Mouse (Mus musculus): ENCODE data around the gene Ccdc146. TPM values are rescaled to one million over a fixed set of nuclear protein-coding genes. Genes with fewer than 3 reads are reported as not detected.

Ccdc146 gene
- total RNA-seq, 2 experiments from 2014 or later, result not detected

DNA sequence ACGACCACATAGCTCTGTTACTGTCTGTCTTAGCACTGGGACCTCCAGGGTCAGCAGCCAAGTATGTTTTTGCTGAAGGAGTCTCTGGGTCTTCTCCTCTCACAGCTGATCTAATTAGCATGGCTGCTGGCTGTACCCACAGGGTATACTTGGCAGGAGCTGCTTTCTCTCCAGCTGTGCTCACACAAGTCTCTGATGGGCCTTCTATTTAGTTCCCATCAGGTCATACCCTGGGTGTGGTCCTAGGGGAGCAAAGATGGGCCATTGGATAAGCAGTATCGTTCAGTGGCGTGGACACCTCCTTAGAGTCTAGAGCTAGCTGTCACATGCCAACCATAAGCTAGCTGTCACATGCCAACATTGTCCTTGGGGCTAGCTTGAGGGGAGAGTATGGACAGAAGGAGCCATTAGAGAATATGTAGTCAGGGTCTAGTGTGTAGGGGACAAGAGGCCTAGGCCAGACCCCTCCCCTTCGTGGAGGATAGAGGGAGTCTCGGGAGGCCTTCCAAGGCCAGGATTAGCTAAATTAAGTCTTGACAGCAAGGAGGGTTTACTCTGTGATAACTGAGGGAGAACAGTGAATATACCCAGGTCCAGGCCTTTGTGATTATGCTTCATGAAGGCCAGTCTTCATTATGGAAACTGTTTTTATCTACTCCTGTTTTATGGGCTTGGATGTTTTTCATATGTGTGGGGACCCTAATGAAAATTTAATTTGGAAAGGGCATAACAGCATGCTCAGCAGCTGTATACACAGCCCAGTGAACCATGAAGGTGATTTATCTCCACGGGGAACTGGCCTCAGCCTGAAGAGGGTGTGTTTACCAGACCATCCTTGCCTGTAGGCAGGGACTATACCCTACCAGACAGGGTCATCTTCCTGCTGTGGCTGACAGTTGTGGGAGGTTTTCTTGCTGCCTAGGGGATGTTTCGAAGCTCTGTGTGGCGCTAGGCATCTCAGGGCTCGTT, 152.8 kb downstream of the Ccdc146 start:
- no peak for ATAC-seq (replicated peaks; ENCODE audit: low FRiP score, poor library complexity, severe bottlenecking)

DNA sequence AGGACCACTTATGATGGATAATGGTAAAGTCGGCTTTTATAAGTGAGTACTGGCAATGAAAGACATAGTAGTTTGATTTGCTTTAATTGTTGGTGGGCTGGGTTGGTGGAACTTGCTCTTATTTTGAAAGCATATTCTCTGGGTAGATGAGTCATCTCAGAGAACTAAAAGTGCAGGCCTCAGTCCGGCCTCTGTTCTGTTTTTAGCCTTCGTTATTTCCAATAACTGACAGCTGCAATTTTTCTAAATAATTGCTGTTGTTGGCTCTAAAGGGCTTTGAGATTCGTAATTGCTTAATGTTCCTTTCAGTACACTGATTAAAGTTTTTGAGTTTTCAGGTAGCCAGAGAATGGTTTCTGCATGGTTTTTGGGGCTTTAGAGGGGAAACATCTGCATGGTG, 153.7 kb downstream of the Ccdc146 start:
- no peak for ATAC-seq (replicated peaks; ENCODE audit: low FRiP score, poor library complexity, severe bottlenecking)

DNA sequence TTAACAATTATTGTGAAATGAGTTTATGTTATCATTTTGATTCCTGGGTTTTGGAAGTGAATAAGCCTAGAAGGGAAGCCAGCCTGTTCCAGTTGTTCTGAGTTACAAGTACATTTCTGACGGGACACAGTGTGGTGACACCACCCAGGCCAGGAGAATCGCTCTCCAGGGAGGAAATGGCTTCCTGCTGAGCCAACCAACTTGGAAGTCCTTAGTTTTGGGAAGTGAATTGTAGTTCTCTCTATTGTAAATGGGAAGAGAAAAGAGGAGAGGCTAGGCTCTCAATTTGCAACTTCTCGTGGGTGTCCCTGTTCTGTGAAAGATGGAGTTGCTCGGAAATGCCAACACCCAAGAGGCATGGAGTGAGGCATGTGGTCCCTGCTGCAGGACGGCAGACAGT, 155.0 kb downstream of the Ccdc146 start:
- ATAC-seq (replicated peaks; ENCODE audit: low FRiP score, poor library complexity, severe bottlenecking), result no peak

DNA sequence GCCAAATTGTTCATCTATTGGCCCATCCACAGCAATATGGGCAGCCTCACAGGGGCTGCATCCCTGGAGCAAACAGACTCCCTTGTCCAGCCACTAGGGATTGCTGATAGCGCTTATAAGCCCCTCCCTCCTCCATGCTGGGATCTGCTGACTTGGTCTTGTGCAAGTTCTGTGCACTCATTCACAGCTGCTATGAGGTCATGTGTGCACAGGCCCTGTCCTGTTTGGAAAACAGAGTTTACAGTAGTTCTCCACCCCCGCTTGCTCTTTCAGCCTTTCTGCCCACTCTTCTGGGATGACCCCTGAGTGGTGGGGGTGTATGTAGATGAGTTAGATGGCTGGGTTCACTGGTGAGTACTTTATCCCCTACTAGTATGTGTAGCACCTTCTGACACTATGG, 157.4 kb downstream of the Ccdc146 start:
- ATAC-seq (replicated peaks; ENCODE audit: low FRiP score, poor library complexity, severe bottlenecking), result no peak

DNA sequence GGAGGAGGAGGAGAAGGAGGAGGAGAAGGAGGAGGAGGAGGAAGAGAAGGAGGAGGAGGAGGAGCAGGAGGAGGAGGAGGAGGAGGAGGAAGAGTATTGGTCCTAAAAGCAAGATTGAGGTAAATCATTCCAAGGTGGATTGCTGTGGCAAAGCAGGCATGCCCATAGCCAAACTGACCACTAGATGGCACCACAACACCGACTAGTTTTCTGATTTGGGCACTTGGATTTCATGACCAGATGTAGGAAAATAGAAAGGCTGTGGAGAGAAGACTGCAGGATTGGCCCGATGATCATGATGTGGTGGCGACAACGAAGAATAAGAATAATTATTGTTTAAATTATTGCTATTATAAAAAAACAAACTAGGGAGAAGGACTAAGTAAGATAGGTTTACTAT, 159.4 kb downstream of the Ccdc146 start:
- ATAC-seq (replicated peaks; ENCODE audit: low FRiP score, poor library complexity, severe bottlenecking), result no peak

DNA sequence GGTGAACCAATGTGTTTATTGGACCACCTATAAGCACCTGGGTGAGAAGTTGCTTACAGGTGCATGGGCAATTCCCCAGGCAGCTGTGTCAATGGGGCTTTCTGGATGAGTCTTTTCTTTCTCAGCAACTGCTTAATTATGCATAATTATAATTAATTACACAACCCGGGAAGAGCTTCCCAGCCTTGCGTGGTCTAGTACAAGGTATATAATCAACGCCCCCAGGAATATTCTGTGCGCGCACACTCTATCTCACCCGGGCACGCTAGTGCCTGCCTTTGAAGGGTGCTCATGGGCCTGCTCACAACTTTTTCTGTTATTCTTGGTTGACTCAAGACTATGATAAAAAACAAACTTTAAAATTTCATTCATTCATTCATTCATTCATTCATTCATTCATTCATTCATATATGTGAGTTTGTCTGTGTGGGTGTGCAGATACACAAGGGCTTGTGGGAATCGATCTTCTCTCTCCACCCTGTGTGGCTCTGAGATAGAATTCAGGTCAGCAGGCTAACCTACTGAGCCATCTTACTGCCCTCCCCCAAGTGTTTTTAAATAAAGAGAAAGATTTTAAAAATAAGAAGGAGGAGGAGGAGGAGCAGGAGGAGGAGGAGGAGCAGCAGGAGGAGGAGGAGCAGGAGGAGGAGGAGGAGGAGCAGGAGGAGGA, 160.0 kb downstream of the Ccdc146 start:
- ATAC-seq (replicated peaks; ENCODE audit: low FRiP score, poor library complexity, severe bottlenecking), result no peak

DNA sequence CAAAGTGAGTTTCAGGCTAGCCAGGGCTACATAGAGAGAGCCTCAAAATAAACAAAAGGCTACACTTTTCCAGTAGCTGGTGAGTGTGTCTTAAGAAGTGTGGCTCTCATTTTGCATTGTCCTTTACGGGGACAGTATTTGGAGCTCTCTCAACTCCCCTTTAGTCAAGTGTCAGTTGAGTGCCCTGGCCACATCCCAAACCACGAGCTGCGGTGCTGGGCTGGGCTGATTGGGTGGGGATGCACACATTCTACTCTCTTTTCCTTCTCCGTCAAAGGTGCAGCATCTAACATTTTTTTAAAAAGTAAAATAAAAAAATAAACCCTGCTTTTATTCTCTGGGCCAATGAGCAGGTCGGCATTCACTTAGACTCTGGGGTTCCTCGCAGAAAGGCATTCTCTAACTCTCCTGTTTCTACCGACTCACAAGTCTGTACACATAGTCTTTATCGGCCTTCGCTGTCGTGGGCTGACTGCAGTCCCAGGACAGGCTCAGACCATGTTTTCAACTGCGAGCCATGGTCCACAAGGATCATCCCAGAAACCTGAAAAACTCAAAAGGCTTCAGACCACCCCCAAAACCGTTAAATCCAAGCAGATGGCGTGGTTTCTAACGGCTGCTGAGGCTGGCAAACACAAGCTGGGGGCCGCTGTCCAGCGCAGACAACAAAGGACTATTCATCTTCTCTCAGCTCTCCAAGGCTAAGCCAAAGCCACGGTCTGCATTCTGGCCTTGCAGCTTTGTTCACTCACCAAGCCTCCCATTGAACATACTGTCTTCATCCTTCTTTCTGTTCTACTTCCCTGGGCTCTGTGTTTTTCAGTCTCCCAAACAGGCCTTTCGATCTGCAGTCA, 161.0 kb downstream of the Ccdc146 start:
- no peak for ATAC-seq (replicated peaks; ENCODE audit: low FRiP score, poor library complexity, severe bottlenecking)

DNA sequence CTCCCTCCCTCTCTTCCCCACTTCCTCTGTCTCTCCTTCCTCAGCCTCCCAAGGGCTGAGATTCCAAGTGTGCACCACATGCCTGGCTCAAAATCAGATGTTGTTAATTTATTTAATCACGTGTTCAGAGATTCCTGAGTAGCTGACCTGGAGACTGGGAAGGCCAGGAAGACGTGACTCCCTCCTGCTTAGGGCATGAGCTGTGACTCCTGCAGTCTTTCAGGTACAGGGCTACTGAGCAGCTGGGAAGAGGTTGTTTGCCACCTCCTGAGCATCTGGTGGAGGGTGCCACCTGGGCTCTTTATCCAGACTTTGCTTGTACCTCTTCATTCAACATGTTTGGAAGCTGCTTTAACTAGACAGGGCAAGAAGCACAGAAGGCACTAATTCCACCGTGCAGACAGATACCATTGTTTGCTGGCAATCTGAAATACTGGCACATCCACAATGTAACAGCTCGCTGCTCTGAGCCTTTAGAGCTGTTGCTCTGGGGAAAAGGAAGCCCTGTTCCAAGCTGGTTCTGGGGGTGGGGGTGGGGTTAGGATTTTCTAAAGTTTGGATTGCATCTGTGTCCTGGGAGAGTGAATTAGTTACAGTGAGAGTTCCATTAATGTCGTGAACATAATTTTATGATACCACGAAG, 163.2 kb downstream of the Ccdc146 start:
- ATAC-seq (replicated peaks; ENCODE audit: low FRiP score, poor library complexity, severe bottlenecking), result no peak

DNA sequence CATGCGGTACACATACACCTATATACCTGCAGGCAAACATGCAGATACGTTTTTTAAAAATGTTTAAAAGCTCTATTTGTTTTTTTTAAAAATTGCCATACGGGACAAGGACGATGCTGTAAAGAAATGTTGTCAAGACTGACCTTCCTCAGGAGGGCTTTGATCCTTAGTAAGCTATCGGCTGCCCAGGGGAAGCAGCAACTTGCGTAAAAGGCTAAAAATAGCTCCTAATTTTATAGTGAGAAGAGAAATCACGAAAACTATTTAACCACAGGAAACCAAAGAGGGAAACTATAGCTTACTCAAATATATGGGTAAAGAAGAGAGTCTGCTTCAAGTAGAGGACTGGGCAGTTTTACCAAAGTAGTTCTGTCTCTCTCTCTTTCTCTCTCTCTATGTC, 163.7 kb downstream of the Ccdc146 start:
- ATAC-seq (replicated peaks; ENCODE audit: low FRiP score, poor library complexity, severe bottlenecking), result no peak

DNA sequence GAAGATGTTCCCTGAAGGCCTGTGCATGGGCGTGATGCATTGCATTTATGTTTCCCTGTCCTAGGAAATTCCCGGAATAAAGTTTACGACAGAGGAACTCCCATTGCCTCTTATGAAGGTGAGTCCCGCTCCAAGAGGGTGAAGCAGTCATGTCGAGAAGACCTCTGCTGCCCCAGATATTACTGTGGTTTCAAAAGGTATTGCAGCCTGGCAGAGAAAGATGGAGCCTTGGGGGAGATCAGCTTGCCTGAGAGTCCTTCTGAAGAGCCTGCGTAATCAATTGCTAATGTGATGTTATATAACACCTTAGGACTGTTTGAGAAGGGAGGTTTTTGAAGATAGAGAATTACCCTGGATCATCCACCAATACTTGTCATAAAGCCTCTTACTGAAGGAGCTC, 166.7 kb downstream of the Ccdc146 start:
- ATAC-seq (replicated peaks; ENCODE audit: low FRiP score, poor library complexity, severe bottlenecking), result no peak

DNA sequence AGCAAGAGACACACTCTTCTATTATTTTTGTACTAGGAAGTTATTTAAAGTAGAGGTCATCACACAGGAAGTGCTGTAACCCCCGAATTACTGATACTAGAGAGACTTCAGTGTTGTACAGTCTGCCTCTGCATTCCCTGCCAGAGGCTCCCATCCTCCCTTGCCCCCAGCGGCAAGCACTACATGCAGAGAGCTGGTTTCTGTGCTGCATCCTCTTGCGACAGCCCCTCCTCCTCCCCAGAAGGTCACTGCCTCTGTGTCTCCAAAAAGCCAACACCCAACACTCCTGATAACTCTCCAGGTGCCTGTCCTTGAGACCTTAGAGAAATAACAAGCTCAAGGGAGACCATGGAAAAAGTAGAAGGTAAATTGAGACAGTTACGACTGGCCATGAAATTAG, 167.4 kb downstream of the Ccdc146 start:
- ATAC-seq (replicated peaks; ENCODE audit: low FRiP score, poor library complexity, severe bottlenecking), result no peak

DNA sequence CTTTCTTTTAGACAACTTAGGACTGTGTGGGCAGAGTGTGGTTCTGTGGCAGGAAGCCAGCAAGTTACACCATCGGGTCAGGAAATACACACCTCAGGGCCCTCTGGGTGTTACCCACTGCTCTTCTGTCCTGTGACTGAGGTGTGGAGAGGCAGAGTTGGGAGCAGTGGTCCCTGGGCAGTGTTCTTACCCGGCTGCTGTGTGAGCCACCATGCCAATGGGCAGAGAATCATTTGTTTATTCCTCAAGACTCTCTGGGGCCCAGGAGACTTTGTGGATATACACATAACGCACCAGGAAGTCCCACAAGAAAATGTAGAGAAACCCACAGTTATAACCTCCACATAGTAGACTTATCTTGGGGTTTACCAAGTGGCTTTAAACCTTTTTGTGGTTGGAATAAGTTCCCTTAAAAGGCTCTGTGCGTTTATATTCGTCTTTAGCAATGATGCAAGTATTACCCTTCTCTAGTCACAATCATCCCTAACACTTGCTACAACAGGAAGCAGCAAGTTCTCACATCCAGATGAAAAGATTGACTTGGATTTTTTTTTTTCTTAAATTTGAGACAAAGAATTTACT, 168.8 kb downstream of the Ccdc146 start:
- no peak for ATAC-seq (replicated peaks; ENCODE audit: low FRiP score, poor library complexity, severe bottlenecking)

DNA sequence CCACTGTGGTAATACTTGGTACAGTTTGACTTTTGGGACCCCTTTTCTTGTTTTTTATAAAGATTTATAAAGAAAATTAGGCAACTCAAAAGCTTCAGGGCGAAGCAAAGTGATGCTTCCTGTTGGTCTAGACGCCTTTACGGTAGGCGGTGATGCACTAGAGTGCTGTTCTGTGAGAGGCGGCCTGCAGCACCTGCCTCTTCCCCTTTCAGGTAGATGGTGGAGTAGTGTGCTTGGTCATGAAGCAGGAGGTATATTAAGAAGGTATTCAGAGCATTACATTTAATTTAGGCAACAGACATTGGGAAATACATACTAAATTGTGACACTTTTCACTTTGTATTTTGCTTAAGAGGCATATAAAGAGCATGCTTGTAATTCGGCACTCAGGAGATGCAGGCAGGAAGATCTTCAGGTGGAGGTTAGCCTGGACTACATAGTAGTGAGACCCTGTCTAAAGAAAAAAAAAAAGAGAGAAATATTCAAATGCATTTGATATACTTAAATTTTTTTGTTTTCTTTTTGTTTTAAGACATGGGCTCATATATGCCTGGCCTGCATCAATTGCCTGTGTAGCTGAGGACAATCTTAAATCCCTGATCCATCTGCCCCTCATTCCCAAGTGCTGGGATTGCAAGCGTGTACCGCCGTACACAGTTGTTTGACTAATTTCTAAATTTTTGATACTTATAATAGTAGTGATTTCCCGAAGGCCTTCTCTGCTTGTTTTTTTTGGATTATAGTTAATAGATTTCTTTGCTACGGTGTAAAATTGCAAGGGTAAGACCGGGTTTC, 169.5 kb downstream of the Ccdc146 start:
- no peak for ATAC-seq (replicated peaks; ENCODE audit: low FRiP score, poor library complexity, severe bottlenecking)

DNA sequence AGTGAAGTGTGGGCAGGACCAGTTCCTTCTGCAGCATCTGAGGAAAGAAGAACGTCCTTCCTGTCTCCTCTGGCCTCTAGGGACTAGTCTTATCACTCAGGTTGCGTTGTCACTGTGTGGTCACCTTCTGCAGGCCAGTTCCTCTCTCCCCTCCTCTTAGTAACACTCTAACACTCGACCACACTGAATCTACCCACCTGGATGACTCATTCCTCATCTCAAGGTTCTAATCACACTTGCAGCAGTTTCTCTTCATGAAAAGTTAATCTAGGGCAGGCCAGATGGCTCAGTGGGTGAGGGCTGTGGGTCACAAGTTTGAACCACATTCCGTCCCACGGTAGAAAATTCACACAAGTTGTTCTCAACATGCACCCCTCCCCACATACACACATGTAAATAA, 175.6 kb downstream of the Ccdc146 start:
- ATAC-seq (replicated peaks; ENCODE audit: low FRiP score, poor library complexity, severe bottlenecking), result no peak

DNA sequence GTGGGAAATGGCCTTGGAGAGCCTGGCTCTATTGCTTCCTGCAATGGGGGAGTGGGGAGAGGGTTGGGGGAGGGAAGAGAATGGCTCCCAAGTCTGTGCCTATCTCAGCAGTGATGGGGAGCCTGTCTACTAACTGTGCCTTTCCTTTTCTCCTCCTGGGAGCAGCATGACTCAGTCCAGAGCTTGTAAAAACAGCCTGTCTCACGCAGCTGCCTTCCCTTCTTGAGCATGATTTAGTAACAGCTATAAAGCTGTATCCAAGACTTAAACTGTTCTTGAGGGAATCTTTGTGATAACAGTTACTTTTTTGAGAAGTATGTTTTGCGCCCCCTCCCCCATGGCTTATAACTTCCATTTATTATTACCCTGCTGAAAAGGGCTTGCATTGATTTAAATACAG, 176.6 kb downstream of the Ccdc146 start:
- ATAC-seq (replicated peaks; ENCODE audit: low FRiP score, poor library complexity, severe bottlenecking), result no peak

DNA sequence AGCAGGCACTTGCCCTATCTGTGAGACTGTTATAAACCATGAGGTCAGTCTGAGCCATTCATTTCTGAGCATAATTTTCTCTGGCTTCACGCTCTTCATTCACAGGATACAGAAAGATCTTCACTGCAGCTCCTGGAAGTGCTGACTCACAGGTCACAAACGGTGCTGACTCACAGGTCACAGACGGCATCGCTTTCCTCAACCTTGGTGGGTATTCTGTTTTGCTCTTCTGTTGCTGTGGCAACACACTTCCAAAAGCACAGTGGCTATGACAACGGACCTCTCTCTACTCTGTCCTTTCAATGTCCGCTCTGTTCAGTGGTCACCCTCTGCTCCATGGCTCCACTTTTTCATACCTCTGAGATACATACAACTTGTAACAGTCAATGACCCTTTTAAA, 177.7 kb downstream of the Ccdc146 start:
- ATAC-seq (replicated peaks; ENCODE audit: low FRiP score, poor library complexity, severe bottlenecking), result no peak

DNA sequence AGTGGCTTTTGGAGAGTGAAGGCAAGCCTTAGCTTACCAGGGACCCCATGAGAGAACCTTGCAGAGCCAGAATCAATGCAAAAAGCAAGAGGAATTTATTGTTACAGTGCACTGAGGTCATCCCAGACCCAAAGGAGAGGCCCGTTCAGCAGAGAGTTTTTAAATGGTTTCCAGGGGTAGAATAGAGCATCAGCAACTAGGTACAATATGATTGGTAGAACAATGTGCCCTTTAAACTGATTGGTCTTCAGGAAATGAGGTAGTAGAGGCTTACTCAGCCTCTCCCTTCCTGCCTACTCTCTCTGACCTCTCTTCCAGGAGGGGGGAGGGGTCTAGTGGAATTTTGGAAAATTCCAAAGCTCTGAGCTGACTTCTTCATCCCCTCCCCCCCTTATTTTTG, 179.2 kb downstream of the Ccdc146 start:
- no peak for ATAC-seq (replicated peaks; ENCODE audit: low FRiP score, poor library complexity, severe bottlenecking)

DNA sequence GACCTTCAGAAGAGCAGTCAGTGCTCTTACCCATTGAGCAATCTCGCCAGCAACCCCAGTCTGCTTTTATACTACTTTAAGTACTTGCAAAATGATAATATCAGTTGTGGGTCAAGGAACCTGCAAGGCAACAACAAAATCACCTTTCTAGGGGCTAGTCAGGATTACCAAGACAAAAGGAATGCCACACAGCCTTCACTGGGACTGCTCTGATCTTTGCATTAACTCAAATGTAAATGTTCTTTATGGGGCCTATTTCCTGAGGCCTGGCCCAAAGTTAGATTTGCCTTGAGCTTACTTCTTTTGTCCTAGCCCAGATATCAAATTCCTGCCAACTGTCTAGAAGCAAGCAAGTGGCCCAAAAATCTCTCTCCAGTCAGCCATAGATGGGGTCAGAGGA, 179.9 kb downstream of the Ccdc146 start:
- no peak for ATAC-seq (replicated peaks; ENCODE audit: low FRiP score, poor library complexity, severe bottlenecking)
